Mouse (Mus musculus): ENCODE measurements at regions not wholly inside any gene's neighbourhood (a gene's known extent, or its start where the extent isn't known, plus 50 kb on each side); places are given as distances from the start of the nearest gene placed in this dataset.
"Not testable (repeated sequence)": the region's sequence is repeated elsewhere in the genome, so short reads cannot be mapped to it uniquely, and the experiment has no call there.

GRCm38 (mm10) chr17:63704991-63705390 is 157.9 kb upstream of the Fer start:
- DNase-seq (ENCODE audit: low spot score), result no peak

DNA sequence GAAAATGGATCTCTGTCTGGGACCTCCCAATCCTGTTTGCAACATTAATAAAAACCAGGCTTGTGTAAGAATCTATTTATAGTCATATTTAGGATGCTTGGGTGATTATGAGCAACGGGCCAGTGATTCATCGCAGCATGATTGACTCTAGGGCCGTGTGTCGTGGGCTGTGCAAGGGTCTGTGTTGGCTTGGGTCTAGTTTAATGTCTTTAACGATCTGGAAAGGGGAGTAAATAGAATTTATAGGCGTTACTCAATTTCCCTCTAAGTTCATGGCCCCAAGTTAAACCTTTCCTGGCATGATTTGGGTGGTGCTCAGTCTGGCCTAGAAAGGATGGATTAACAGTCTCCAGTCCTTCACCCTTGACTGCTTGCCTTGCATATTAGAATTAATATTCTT is 149.9 kb upstream of the Fer start:
- no peak for DNase-seq (ENCODE audit: low spot score)

GRCm38 (mm10) chr17:63715687-63716086 is 147.2 kb upstream of the Fer start:
- DNase-seq (ENCODE audit: low spot score), result no peak

DNA sequence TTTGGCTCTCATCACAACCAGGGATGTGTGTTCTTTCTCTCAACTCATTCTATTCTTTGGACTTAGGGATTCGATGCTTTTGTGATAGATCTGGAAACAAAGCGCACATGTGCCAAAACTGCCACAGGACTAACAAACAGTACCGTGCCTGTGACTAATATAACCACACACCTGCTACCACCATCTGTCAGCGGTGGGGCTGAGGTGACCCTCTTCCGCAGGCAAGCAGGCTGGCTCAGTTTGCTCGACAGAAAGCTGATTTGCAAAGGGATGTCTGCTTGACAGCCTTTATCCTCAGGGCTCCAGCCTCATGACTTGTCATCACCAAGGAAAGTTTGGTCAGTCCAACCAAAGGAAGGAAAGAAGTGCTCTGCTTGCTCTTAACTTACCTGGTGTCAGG is 146.7 kb upstream of the Fer start:
- no peak for DNase-seq (ENCODE audit: low spot score)

DNA sequence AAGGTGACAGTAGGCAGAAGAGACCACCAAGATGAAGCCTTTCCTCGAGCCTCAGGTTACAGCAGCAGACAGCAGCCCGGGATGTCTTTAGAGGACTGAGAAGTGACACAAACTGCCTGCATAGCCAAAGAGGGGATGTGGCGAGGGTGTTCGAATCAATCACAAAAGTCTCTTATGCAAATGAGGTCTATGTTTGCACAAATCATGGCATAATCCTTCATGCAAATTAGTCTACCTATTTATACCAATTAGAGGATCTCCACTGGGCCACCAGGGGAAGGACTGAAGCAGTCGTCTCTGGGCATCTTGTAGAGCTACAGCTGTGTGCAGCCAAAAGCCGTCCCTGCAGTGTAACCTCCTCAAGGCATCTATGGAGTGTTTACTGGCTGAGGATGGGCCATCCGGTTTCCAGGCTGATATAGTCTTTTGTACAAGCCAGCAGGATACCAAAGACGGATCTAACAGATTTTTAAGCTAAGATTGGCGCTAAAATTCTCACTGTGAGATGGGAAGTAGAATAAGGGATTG is 145.7 kb upstream of the Fer start:
- no peak for DNase-seq (ENCODE audit: low spot score)

- DNase-seq (ENCODE audit: low spot score), result no peak
Measured at GRCm38 (mm10) chr17:63718972-63719715, 143.7 kb upstream of the Fer start.

DNA sequence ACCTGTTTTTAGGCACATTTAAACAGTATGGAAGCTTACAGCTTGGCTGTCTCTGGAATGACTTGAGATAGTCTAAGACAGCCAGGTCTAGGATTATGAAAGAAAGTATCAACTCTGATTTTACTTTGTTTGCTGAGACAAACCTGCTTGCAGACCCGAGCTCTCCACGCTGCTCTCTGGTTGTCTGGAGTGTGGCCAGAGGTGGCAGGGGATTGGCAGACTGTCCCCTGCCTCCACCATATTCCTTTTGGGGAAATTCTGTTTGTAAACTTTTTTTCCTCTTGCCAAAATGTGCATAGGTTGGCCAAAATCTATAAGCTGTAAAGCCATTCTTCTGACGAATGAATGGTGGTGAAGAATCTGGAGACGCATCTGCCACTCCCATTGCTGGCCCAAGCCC is 143.1 kb upstream of the Fer start:
- no peak for DNase-seq (ENCODE audit: low spot score)

GRCm38 (mm10) chr17:63720883-63721282 is 142.0 kb upstream of the Fer start:
- no peak for DNase-seq (ENCODE audit: low spot score)

GRCm38 (mm10) chr17:63722434-63723004 is 140.3 kb upstream of the Fer start:
- no peak for DNase-seq (ENCODE audit: low spot score)

DNA sequence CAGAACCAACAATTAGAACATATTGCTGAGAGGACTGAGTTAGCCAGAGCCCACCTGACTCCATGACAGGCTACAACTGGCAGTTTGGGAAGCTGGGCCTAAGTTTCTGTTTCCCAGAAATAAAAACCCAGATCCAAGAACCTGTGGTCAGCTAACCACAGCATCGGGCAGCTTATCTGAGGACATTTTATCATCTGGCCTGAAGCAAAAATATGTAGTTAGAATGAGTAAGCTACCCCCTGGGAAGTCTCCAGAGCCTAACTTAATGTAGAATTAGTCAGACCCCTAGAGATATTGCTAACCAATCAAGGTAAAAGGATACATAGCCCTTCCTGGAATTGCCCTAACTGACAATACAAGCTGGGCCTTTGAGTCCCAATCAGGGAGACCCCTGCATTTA is 124.7 kb upstream of the Fer start:
- DNase-seq (ENCODE audit: low spot score), result no peak

DNA sequence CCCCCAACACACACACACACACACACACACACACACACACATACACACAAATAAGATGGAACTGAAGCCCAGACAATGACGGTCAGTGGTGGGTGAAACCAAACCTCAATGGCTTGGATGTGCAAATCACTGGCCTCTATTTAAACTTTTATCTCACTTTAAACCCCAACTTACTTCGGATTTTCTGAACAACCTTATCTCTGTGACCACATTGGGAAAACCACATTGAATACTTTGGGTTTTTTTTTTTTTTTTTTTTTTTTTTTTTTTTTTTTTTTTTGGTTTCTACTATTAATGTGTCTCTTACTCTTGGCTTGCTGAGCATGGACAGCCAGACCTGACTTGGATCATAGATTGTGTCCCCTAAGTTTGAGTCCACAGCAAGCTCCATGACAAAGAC is 123.2 kb upstream of the Fer start:
- no peak for DNase-seq (ENCODE audit: low spot score)

DNA sequence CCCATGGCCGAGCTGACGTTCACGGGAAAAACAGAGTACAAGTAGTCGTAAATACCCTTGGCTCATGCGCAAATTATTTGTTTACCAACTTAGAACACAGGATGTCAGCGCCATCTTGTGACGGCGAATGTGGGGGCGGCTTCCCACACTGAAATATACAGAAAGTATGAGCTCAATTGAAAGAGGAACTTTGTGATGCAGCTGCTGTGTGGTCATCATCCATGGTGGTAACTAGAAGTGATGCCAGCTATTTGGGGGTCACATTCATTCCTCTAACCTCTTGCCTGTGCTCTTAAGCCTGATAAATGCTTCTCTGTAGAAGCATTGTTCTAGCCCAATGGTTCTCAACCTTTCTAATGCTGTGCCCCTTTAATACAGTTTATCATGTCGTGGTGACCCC is 113.6 kb upstream of the Fer start:
- DNase-seq (ENCODE audit: low spot score), result not testable (repeated sequence)

GRCm38 (mm10) chr17:63754399-63754798 is 108.5 kb upstream of the Fer start:
- no peak for DNase-seq (ENCODE audit: low spot score)

- DNase-seq (ENCODE audit: low spot score), result no peak
Measured at GRCm38 (mm10) chr17:63757896-63758695, 104.8 kb upstream of the Fer start.

- no peak for DNase-seq (ENCODE audit: low spot score)
Measured at GRCm38 (mm10) chr17:63758817-63759404, 104.0 kb upstream of the Fer start.

GRCm38 (mm10) chr17:63761058-63761457 is 101.8 kb upstream of the Fer start:
- no peak for DNase-seq (ENCODE audit: low spot score)

DNA sequence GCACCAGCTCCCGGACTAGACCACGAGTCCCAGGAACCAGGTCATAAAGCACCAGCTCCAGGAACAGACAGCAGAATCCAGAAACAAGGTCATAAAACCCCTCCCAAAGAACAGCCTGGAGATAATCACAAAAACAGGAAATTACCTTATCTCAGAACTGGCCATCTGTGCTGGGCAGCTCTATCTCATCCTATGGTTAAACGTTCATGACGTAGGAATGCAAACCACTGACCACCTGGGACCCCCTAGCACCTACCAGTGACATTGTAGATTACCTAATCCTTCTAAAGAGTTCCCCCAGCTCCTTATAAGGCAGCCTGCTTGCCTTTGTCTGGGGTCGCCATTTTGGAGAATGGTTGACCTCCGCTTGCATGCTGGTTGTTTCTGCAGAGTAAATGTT is 91.8 kb upstream of the Fer start:
- no peak for DNase-seq (ENCODE audit: low spot score)

GRCm38 (mm10) chr17:63784381-63785116 is 78.3 kb upstream of the Fer start:
- DNase-seq (ENCODE audit: low spot score), result no peak

- no peak for DNase-seq (ENCODE audit: low spot score)
Measured at GRCm38 (mm10) chr17:63786444-63786843, 76.4 kb upstream of the Fer start.

DNA sequence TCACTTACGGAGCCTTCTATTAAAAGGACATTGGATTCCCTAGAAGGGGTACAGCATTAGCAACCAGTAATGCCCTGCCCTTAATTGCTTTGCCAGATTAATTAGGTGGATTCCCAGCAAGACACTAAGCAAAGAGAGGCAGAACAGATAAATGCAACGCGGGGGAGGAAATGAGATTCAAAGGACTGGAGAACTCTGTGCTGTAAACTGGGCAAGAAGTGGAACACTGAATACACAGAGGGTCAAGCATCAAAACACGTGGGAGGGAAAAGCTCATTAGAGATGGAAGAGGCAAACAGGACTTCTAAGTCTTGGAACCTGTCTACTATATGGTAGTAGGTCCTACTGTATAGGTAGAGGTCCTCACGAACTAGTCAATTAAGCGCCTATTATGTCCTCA is 68.5 kb upstream of the Fer start:
- DNase-seq (ENCODE audit: low spot score), result no peak

GRCm38 (mm10) chr17:63798381-63798780 is 64.5 kb upstream of the Fer start:
- DNase-seq (ENCODE audit: low spot score), result no peak

GRCm38 (mm10) chr17:63798961-63799531 is 63.8 kb upstream of the Fer start:
- DNase-seq (ENCODE audit: low spot score), result no peak
